Mouse (Mus musculus): ENCODE data around the gene Plod3.

- TF ChIP-seq TAL1 (IDR thresholded peaks at IDR 0.05; ENCODE audit: low read length) (no peak), GATA1 (IDR thresholded peaks at IDR 0.05; ENCODE audit: low read length) (no peak)
These were observed 2.0 kb upstream of the Plod3 start for GRCm38 (mm10) chr5:136984828-136985227.
